Mouse (Mus musculus) cerebellum, adult 2 months (tissue): ENCODE measurements around the gene Nfic.

Source experiments
- CTCF ChIP-seq: fragments of 200-500 bp; IDR thresholded peaks from 2 replicates; pipeline ENCODE4 v1.5.1; 2011; ENCODE audit warnings: low read depth, mild to moderate bottlenecking, control low read depth, low read length, moderate library complexity, borderline replicate concordance; ENCODE audit not compliant: insufficient read depth
- POLR2A ChIP-seq: fragments of 200-500 bp; IDR thresholded peaks from 2 replicates; pipeline ENCODE4 v1.6.1; 2011; ENCODE audit warnings: low read length, control low read depth, borderline replicate concordance; ENCODE audit not compliant: insufficient read depth

GRCm38 (mm10) chr10:81452947-81453288 is 2.5 kb downstream of the Nfic start:
- TF ChIP-seq CTCF (no peak), POLR2A (no peak)
